Mouse (Mus musculus) 3134 (cell line): ENCODE measurements around the gene Ap2a2.
"Not testable (repeated sequence)": the region's sequence is repeated elsewhere in the genome, so short reads cannot be mapped to it uniquely, and the experiment has no call there.

ENCODE experiments used
- DNase-seq: peaks from one replicate; pipeline ENCODE4 v3.0.0-alpha.2; 2011; ENCODE audit warnings: low spot score; ENCODE audit not compliant: insufficient read length; ENCODE audit errors: extremely low read depth

Ap2a2 gene

DNA sequence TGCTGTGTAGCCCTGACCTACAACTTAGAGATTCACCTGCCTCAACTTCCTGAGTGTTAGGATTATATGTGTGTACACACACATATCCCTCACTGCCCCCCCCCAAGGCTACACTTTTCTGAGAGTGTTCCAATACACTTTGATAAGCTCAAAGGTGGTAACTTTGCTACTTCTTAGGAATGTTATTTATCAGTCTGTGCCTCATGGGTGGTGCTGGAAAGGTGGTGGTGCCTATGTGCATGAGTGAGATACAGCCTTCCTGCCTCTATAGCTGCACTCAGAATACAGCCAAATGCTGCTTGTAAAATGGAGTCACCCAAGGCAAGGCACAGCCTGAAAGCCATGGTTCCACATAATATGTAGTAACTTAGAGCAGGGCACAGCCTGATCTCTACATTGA is 3.0 kb upstream of the Ap2a2 start:
- DNase-seq: no peak

- no peak for DNase-seq
These were observed 2.1 kb upstream of the Ap2a2 start for GRCm38 (mm10) chr7:141559726-141560325.

- DNase-seq: no peak
These were observed 1.5 kb upstream of the Ap2a2 start for GRCm38 (mm10) chr7:141560471-141560870.

DNA sequence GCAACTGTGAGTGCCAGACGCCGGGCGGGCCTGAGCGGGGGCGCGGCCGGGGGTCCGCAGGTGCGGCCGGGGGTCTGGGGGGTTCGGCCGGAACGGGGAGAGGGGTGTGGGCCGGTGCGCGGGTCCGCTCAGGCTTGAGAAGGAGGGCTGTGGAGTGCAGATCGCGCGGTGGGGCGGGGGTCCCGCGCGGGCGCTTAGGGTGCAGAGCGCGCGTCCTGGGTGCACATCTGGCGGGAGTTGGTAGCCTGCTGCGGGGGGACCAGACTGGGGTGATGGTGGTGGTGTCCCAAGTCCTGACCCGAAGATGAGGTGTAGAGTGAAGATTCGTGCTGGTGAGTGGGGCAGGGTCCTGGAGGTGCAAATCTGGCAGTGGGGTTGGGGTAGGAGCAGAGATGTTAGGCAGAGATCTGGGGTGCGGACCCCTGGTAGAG is 463 bp downstream of the Ap2a2 start:
- no peak for DNase-seq

GRCm38 (mm10) chr7:141562852-141563427 is 967 bp downstream of the Ap2a2 start:
- DNase-seq: peak; percentile 82

GRCm38 (mm10) chr7:141564561-141564960 is 2.6 kb downstream of the Ap2a2 start:
- peak; percentile 58 for DNase-seq

DNA sequence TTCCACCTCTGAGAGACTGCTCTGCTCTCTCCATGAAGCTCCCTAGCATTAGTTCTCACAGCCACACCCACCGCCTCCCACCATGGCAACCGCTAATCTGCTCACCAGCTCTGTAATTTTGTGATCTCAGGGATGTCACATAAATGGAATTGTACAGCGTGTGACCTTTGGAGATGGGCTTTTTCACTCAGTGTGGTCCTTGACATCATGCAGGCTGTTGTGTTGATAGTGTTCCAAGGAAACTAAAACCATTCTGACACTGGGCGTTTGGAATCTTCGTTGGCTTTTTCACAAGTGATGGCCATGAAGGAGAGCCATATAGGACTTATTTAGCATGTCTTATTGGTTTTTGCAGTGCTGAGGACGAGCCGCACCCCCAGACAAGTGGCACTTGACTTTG is 4.6 kb downstream of the Ap2a2 start:
- DNase-seq: no peak

DNA sequence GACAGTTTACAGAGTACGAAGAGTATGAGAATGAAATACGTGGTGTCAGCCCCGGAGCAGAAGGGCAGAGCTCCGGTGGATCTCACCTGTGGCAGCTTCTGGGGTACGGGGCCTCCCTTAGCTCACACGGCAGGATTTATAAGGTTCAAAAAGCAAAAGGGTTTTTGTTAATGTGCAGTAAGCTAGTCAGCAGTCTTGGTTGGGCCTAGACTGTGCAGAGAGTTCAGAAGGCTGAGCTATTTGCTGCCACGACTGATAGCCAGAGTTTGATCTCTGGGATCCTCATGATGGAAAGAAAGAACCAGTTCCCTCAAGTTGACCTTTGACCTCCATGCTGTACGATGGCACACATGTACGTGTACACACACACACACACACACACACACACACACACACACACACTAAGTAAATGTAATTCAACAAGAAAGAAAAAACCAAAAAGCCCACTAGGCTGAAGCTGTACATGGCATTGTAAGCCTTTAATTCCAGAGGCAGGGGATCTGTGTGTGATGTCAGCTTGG is 7.4 kb downstream of the Ap2a2 start:
- no peak for DNase-seq

GRCm38 (mm10) chr7:141569916-141570315 is 7.9 kb downstream of the Ap2a2 start:
- no peak for DNase-seq

DNA sequence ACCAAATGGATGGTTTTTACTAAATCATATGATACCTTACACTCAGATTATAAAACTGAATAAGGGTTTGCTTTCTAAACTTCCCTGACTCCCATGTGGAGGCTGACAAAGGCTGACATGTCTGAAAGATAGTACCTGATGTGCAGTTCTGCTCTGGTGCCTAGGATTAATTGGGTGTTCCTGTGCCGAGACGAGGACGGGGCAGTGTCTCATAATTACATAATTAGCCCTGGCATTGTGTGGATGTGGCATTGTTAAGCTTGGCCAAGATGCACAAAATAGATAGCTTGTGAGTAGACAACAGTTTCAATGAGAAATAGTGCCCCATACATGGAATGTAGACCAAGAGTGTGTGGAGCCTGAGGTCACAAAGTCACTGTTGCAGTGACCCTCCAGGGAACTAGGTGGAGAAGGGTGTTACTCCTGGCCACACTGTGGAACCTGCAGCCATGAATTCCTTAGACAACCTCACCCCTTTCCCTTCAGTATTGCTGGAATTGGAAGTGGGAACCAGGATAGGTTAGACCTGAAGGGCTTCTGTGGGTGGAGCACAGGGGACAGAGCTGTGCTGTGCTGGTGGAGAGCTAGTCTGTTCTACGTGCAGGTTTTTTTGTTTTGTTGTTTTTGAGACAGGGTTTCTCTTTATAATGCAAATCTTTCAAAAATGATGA is 8.8 kb downstream of the Ap2a2 start:
- no peak for DNase-seq

DNA sequence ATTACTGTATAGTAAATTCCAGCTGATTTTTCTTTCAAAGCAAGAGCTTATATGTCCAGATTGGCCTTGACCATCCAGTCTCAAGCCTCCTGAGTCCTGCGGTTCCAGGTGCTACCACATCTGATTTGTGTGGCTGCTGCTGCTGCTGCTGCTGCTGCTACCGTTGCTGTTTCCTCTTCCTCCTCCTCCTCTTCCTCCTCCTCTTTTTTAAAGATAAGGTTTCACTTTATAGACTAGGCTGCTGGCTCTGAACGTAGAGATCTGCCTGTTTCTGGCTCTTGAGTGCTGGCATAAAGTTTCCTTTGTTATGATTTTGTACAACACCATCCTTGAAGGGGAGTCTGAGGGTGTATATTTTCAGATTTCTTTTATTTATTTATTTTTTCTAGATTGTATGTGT is 12.1 kb downstream of the Ap2a2 start:
- DNase-seq: no peak

DNA sequence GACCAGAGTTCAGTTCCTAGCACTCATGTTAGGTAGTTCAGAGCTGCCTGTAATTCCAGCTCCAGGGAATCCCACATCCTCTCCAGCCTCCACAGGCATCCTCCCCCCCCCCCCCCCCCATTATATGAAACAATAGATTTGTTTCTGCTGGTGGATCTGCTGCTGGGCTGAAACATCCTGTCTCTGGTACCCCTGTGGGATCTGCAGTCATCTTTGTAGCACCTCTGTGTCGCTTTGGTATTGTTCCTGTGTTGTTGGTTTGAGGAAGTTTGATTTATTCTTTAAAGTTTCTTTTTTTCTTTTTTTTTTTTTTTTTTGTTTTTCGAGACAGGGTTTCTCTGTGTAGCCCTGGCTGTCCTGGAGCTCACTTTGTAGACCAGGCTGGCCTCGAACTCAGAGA is 13.5 kb downstream of the Ap2a2 start:
- DNase-seq: no peak

GRCm38 (mm10) chr7:141577801-141578200 is 15.8 kb downstream of the Ap2a2 start:
- DNase-seq: no peak

GRCm38 (mm10) chr7:141578511-141578910 is 16.5 kb downstream of the Ap2a2 start:
- no peak for DNase-seq

DNA sequence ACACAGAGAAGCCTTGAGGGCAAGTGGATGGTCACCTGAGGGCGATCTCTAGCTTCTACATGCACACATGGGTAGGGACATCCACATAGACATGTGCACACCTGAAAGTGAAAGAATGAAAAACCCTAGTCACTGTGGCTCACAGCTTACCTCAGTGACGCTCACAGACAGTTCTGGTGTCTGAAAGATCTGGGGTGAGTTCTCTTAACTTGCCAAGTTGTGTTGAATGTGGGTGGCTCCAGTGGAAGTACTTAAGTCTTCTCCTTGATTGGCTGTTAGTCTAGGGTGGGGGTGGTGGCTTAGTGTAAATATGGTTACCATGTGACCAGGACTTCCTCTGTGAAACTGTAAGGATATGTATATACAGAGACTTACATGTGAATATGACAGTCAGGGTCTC is 17.0 kb downstream of the Ap2a2 start:
- no peak for DNase-seq

DNA sequence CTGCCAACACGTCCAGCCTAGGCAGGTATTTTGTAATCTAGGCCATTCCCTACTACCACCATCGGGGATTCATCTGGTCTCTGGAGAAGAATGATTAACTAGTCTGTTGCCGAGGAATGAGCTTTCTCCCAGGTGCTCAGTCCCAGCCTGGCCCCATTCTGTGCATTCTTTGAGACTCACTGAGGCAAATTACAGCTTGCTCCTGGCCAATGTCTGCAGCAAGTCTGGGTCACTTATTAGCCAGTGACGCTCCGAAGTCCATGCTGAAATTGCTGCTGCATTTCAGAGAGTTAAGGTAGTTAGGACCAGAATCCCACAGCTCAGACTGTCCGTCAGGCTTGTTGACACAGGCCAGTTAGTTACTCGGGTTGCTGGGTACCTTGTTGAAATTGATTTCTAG is 19.4 kb downstream of the Ap2a2 start:
- no peak for DNase-seq

DNA sequence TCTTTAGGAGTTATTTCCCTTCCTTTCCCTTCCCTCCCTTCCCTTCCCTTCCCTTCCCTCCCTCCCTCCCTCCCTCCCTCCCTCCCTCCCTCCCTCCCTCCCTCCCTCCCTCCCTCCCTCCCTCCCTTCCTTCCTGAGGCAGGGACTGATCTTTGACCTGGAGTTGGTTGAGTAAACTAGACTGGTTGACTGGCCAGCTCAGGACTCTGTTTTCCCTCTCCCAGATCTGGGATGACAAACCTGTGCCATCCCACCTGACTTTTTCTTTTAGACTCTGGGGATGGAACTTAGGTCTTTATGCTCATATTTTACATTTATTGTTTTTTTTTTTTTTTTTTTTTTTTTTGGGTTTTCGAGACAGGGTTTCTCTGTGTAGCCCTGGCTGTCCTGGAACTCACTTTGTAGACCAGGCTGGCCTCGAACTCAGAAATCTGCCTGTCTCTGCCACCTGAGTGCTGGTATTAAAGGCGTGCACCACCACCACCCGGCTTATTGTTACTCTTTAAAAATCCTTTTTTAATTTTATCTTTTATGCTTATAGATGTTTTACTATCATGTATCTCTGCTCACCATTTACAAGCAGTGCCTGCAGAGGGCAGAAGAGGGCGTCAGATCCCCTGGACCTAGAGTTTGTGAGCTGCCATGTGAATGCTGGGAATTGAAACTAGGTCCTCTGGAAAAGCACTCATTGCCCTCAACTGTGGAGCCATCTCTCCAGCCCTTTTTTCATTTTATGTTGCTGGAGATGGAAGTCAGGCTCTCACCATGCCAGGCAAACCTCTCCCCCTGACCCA is 22.3 kb downstream of the Ap2a2 start:
- no peak for DNase-seq

DNA sequence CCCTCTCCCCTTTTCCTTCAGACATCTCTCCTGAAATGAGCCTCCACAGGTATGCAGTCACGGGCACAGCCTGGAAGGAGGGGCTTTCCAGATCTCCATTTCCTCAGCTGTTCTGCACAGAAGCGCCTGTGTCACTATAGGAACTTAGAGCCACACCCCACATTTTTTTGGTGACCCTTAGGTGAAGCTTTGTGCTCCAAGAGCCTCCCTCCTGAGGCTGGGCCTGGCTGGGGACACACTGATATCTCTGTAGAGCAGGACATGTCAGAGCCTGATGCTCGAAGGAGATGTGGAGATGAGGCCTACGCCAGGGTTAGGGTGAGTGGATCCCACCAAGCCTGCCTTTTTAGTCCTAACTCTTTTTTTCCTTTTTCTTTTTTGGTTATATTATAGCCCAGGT is 23.3 kb downstream of the Ap2a2 start:
- DNase-seq: no peak

- DNase-seq: no peak
These were observed 23.9 kb downstream of the Ap2a2 start for GRCm38 (mm10) chr7:141585881-141586280.

GRCm38 (mm10) chr7:141588890-141589289 is 26.9 kb downstream of the Ap2a2 start:
- no peak for DNase-seq

DNA sequence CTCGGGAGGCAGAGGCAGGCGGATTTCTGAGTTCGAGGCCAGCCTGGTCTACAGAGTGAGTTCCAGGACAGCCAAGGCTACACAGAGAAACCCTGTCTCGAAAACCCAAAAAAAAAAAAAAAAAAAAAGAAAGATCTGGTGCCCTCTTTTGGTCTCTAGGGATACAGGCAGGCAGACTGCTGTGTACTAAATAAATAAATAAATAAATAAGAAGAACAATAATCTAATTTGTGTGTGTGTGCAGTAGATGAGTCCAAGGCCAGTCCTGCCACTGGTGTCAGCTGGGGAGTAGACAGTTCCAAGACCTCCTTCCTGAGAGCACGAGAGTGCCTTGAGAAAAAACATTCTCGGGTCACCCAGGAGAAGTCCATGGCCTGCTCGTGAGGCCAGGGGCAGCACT is 28.3 kb downstream of the Ap2a2 start:
- DNase-seq: not testable (repeated sequence)
